Mouse (Mus musculus) MEL (cell line): ENCODE measurements around the gene Pgs1. TPM values are rescaled to one million over a fixed set of nuclear protein-coding genes. Genes with fewer than 3 reads are reported as not detected.

Experiments
- DNase-seq: peaks from one replicate; pipeline ENCODE4 v3.0.0; 2011; ENCODE audit warnings: low read depth, low spot score
- H3K27ac ChIP-seq: 2 replicates; pipeline ENCODE4 v1.5.1; 2012; ENCODE audit warnings: low read depth, mild to moderate bottlenecking, control low read depth, low read length, moderate library complexity; ENCODE audit not compliant: control insufficient read depth
- H3K27me3 ChIP-seq, 2 experiments: fragments of 150-350 bp in 1 of 2; sonication (generic) in 1 of 2; 2 replicates each; pipeline ENCODE4 v1.6.1; 2012; ENCODE audit warnings: low read length in 2 of 2, mild to moderate bottlenecking in 2 of 2, improper control_type of control experiment in 1 of 2, moderate library complexity in 1 of 2; ENCODE audit not compliant: insufficient read depth in 2 of 2, control insufficient read depth in 1 of 2
- H3K36me3 ChIP-seq, 2 experiments: 2 replicates each; pipeline ENCODE4 v1.6.1; 2012 to 2014; ENCODE audit warnings: low read length in 2 of 2, improper control_type of control experiment in 1 of 2, inconsistent platforms in 1 of 2, mild to moderate bottlenecking in 1 of 2; ENCODE audit not compliant: insufficient read depth in 2 of 2, control insufficient read depth in 1 of 2
- H3K4me1 ChIP-seq, 2 experiments: fragments of 150-350 bp in 1 of 2; sonication (generic) in 1 of 2; 2 replicates each; pipeline ENCODE4 v1.6.1; 2012; ENCODE audit warnings: low read length in 2 of 2, improper control_type of control experiment in 1 of 2, mild to moderate bottlenecking in 1 of 2; ENCODE audit not compliant: insufficient read depth in 2 of 2, control insufficient read depth in 1 of 2
- H3K4me3 ChIP-seq, 2 experiments: fragments of 150-350 bp in 1 of 2; sonication (generic) in 1 of 2; 2 replicates each; pipeline ENCODE4 v1.5.1; 2012; ENCODE audit warnings: low read depth in 2 of 2, low read length in 2 of 2, mild to moderate bottlenecking in 2 of 2, moderate library complexity in 2 of 2, control low read depth in 1 of 2, improper control_type of control experiment in 1 of 2; ENCODE audit not compliant: control insufficient read depth in 1 of 2, insufficient read depth in 1 of 2
- H3K79me2 ChIP-seq: 2 replicates; pipeline ENCODE4 v1.6.1; 2012; ENCODE audit warnings: mild to moderate bottlenecking, low read length, moderate library complexity; ENCODE audit not compliant: control insufficient read depth, poor library complexity, insufficient read depth
- H3K9ac ChIP-seq: 2 replicates; pipeline ENCODE4 v1.6.1; 2012; ENCODE audit warnings: low read depth, mild to moderate bottlenecking, control low read depth, low read length, moderate library complexity; ENCODE audit not compliant: control insufficient read depth, poor library complexity, severe bottlenecking
- H3K9me3 ChIP-seq: fragments of 150-350 bp; sonication (generic); replicated peaks from 2 replicates; pipeline ENCODE4 v1.6.1; 2012; ENCODE audit warnings: mild to moderate bottlenecking, low read length, improper control_type of control experiment, moderate library complexity; ENCODE audit not compliant: insufficient read depth
- EP300 ChIP-seq, 2 experiments: IDR thresholded peaks; 2 replicates each; pipeline ENCODE4 v1.6.1; 2011; ENCODE audit warnings: improper control_type of control experiment in 2 of 2, low read length in 2 of 2, low read depth in 1 of 2, mild to moderate bottlenecking in 1 of 2
- ETS1 ChIP-seq: IDR thresholded peaks from 2 replicates; pipeline ENCODE4 v1.6.1; 2012; ENCODE audit warnings: low read depth, mild to moderate bottlenecking, inconsistent platforms, low read length, improper control_type of control experiment, moderate library complexity
- MEF2A ChIP-seq: IDR thresholded peaks from 2 replicates; pipeline ENCODE4 v1.6.1; 2014; ENCODE audit warnings: low read depth, mild to moderate bottlenecking, inconsistent platforms, low read length, improper control_type of control experiment; ENCODE audit not compliant: poor library complexity, insufficient replicate concordance, severe bottlenecking; ENCODE audit errors: extremely low read depth
- MXI1 ChIP-seq: IDR thresholded peaks from 2 replicates; pipeline ENCODE4 v1.6.1; 2011; ENCODE audit warnings: mild to moderate bottlenecking, low read depth, low read length, improper control_type of control experiment
- NELFE ChIP-seq: IDR thresholded peaks from 2 replicates; pipeline ENCODE4 v1.6.1; 2011; ENCODE audit warnings: low read depth, low read length, improper control_type of control experiment
- NRF1 ChIP-seq: IDR thresholded peaks from 2 replicates; pipeline ENCODE4 v1.6.1; 2014; ENCODE audit warnings: low read depth, mild to moderate bottlenecking, inconsistent platforms, low read length, improper control_type of control experiment, moderate library complexity; ENCODE audit not compliant: poor library complexity, insufficient read depth, severe bottlenecking
- POLR2AphosphoS2 ChIP-seq: IDR thresholded peaks from 2 replicates; pipeline ENCODE4 v1.6.1; 2011; ENCODE audit warnings: low read length, improper control_type of control experiment
- POLR2AphosphoS5 ChIP-seq: IDR thresholded peaks from 2 replicates; pipeline ENCODE4 v1.6.1; 2012; ENCODE audit warnings: low read depth, borderline replicate concordance, mild to moderate bottlenecking, inconsistent platforms, low read length, moderate library complexity, mixed read lengths
- RAD21 ChIP-seq: IDR thresholded peaks from 2 replicates; pipeline ENCODE4 v1.6.1; 2011; ENCODE audit warnings: mild to moderate bottlenecking, low read depth, low read length, improper control_type of control experiment
- SMC3 ChIP-seq: IDR thresholded peaks from 2 replicates; pipeline ENCODE4 v1.6.1; 2011; ENCODE audit warnings: low read depth, low read length, improper control_type of control experiment
- TBP ChIP-seq: IDR thresholded peaks from 2 replicates; pipeline ENCODE4 v1.8.0; 2011; ENCODE audit warnings: low read depth, low read length, improper control_type of control experiment
- ZKSCAN1 ChIP-seq: IDR thresholded peaks from 2 replicates; pipeline ENCODE4 v1.6.1; 2012; ENCODE audit warnings: low read depth, mild to moderate bottlenecking, inconsistent platforms, low read length, improper control_type of control experiment, moderate library complexity
- ZNF384 ChIP-seq: IDR thresholded peaks from 2 replicates; pipeline ENCODE4 v1.6.1; 2012; ENCODE audit warnings: low read depth, mild to moderate bottlenecking, inconsistent platforms, low read length, improper control_type of control experiment
- polyA plus RNA-seq, 2 experiments: library from polyadenylated mRNA; stranded (reverse) in 1 of 2; unstranded in 1 of 2; fragments of >175 nt in 1 of 2; fragments of >200 nt in 1 of 2; gene quantifications; 2 replicates each; pipeline versions ENCODE4 v1.2.1 to v1.2.4; 2012; ENCODE audit warnings: low replicate concordance in 2 of 2, low read depth in 1 of 2; ENCODE audit not compliant: insufficient read length in 2 of 2, insufficient read depth in 1 of 2, missing spikeins in 1 of 2
- total RNA-seq: library from RNA; depleted of rRNA; stranded (reverse); fragments of 300-350 nt; gene quantifications from 2 replicates; pipeline ENCODE4 v1.2.3, GENCODE M21; 2012

Gene Pgs1
- total and polyA plus RNA-seq, 3 experiments, result 48.6 to 61.6 TPM; not detected in 1

DNA sequence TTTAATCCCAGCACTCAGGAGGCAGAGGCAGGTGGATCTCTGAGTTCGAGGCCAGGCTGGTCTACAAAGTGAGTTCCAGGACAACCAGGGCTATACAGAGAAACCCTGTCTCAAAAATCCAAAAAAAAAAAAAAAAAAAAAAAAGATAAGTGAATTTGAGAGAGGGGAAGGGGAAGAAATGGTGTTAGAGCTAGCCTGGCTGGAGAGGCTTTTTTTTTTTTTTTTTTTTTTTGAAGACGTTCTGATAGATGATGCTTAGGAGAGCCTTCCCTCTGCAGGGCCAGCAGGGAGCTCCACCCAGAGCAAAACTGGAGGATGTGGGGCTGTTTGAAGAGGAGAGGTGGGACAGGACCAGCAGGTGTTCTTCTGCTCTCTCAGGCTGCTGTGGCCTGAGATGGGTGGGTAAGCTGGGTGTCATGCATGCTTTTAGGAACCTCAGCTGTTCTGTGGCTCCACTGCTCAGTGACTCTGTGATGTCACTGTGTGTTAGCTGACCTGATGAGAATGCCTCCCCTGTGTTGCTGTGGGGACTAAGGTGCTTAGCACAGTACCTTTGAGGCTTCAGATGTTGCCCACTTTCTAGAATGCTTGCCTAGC, 14.3 kb upstream of the Pgs1 start:
- H3K4me1 ChIP-seq, result no peaks in the 10 kb centered on the region
- TF ChIP-seq ZKSCAN1 (no peak), MEF2A (no peak), ETS1 (no peak), ZNF384 (peak; percentile 63), MXI1 (no peak), POLR2AphosphoS5 (no peak), RAD21 (no peak), SMC3 (no peak), TBP (0 out of 2 replicates have a peak, but pooled peaks have one; percentile 0), NELFE (no peak), NRF1 (no peak)
- TF ChIP-seq, all 39 proteins: peak for 2
- no peaks in the 10 kb centered on the region for H3K9me3 ChIP-seq
- peaks cover 2% of the 10 kb centered on the region; the same call in 1 of the 2 replicates for H3K79me2 ChIP-seq
- H3K4me3 ChIP-seq, result no peak overlapping the region
- H3K27ac ChIP-seq, result no peak overlapping the region
- H3K9ac ChIP-seq, result no peak overlapping the region
- no peaks in the 10 kb centered on the region for H3K36me3 ChIP-seq
- peaks cover 28 to 46% of the 10 kb centered on the region in 2 experiments for H3K27me3 ChIP-seq
- no peak for DNase-seq

DNA sequence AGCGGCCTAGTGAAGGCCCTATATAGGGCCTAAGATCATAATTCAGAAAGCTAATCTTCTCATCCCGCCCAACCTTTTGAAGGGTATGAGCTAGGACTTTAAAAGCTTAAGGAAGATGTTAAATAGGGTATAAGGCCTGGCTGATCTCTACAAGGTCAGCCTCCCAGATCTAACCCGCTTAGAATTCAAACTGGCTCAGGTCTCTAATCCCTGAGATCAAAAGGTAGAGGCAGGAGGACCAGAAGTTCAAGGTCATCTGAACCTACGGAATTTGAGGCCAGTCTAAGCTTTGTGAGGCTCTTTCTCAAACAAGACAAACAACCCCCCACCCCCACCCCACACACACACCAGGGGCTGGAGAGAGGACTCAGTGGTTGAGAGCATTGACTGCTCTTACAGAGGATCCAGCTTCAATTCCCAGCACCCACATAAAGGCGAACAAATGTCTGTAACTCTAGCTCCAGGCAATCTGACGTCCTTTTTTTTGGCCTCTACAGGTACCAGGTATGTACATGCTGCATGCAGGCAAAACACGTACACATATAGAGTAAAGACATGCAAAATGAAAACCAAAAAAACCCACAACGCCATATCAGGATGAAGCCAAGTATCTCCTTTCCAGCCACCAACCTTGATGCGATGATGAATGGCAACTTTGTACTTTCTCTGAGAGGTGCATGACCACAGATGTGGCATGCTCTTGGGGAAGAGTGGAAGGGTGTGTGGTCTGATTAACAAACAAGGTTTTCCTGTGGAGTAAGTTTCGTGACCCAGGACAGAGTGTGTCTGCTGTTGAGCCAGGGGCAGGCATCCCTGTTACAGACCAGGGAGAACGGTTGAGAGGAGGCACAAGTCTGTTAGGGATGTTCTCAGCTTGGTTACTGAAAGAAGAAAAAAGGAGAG, 13.2 kb upstream of the Pgs1 start:
- Histone ChIP-seq H3K27me3 (peaks cover 31 to 53% of the 10 kb centered on the region in 2 experiments), H3K27ac (no peak overlapping the region), H3K9me3 (no peaks in the 10 kb centered on the region), H3K4me3 (no peak overlapping the region)
- TF ChIP-seq EP300 (IDR thresholded peaks at IDR 0.05; ENCODE audit: low read depth in 1 of 2, low read length in 2 of 2) (no peak), POLR2AphosphoS2 (no peak), MXI1 (no peak), MEF2A (no peak)
- TF ChIP-seq, all 39 proteins: peak for 0
- H3K36me3 ChIP-seq, result no peaks in the 10 kb centered on the region
- peaks cover 2% of the 10 kb centered on the region; the same call in 1 of the 2 replicates for H3K79me2 ChIP-seq
- no peak overlapping the region for H3K9ac ChIP-seq
- no peak for DNase-seq
- H3K4me1 ChIP-seq, result no peaks in the 10 kb centered on the region
